Mouse (Mus musculus): ENCODE results near the gene Smco2.

- TF ChIP-seq CTCF (IDR thresholded peaks at IDR 0.05; ENCODE audit: insufficient read depth, low read depth, low read length) (no peak), POLR2A (IDR thresholded peaks at IDR 0.05; ENCODE audit: insufficient read depth, low read depth, low read length) (no peak)
Observed at GRCm38 (mm10) chr6:146898709-146899108, 48.8 kb downstream of the Smco2 start.

All from olfactory bulb, adult 2 months (tissue).